8 mouse cellular contexts compared by ENCODE assay signal in genomic region chr2:155629231-155629661, GRCm38 (mm10). TPM values are rescaled to one million over a fixed set of nuclear protein-coding genes. Genes with fewer than 3 reads are reported as not detected.
DNase-seq lines count a peak whose midpoint lies in the region; ATAC-seq and TF ChIP-seq lines count a peak whose summit lies in the region.

No protein-coding gene starts in this region.

- peak overlapping the region; percentile 34 for H3K4me3 ChIP-seq in forebrain, embryonic 14.5 days (ENCODE audit: low read depth, low read length)
- H3K4me3 ChIP-seq in kidney, postnatal 0 days (replicated peaks; ENCODE audit: low read depth, low read length), result peak overlapping the region; percentile 16; the same call in 1 of the 2 replicates

- peak; percentile 62 for ATAC-seq in forebrain, embryonic 14.5 days
- ATAC-seq in kidney, postnatal 0 days (replicated peaks; ENCODE audit: low FRiP score, low read depth), result no peak

- no peak overlapping the region for H3K27ac ChIP-seq in forebrain, embryonic 14.5 days (ENCODE audit: low read depth, low read length)
- no peak overlapping the region for H3K27ac ChIP-seq in kidney, postnatal 0 days

- peaks cover 33% of the 10 kb centered on the region for H3K36me3 ChIP-seq in forebrain, embryonic 14.5 days (ENCODE audit: control insufficient read depth, insufficient read depth, low read length)
- H3K36me3 ChIP-seq in kidney, postnatal 0 days (ENCODE audit: insufficient read depth, low read length), result peaks cover 9% of the 10 kb centered on the region

- peak; percentile 69 to 81 for DNase-seq in left cerebral cortex, adult 18-20 months (ENCODE audit: low spot score in 2 of 2)
- DNase-seq in left cerebral cortex, adult 11 months (ENCODE audit: low spot score), result no peak
- peak; percentile 69 for DNase-seq in cerebellum, adult 11 months
- DNase-seq in forebrain, embryonic 14.5 days (ENCODE audit: low spot score), result peak; percentile 66
- peak; percentile 60 for DNase-seq in kidney, postnatal 0 days (ENCODE audit: low spot score)
- DNase-seq in lung, postnatal 25 days (ENCODE audit: low spot score), result peak; percentile 14
- DNase-seq in right cerebral cortex, postnatal 25 days, result peak; percentile 83
- no peak for DNase-seq in urinary bladder, postnatal 4 days (ENCODE audit: low spot score in 2 of 2)

- H3K9ac ChIP-seq in forebrain, embryonic 14.5 days (ENCODE audit: low read length), result peak overlapping the region; percentile 61
- peak overlapping the region; percentile 47; the same call in 1 of the 2 replicates for H3K9ac ChIP-seq in kidney, postnatal 0 days (ENCODE audit: low read depth, low read length)

- peaks cover 52% of the 10 kb centered on the region for H3K27me3 ChIP-seq in forebrain, embryonic 14.5 days (replicated peaks; ENCODE audit: control insufficient read depth, insufficient read depth, low read length)
- H3K27me3 ChIP-seq in kidney, postnatal 0 days (ENCODE audit: insufficient read depth, low read length), result peaks cover 5% of the 10 kb centered on the region; the same call in 1 of the 2 replicates

- WGBS in forebrain, embryonic 14.5 days, result 1% methylated on average over 35 of the region's 35 CpGs
- 2% methylated on average over 35 of the region's 35 CpGs for WGBS in kidney, postnatal 0 days

- TF ChIP-seq CTCF in kidney, postnatal 0 days (IDR thresholded peaks at IDR 0.05; ENCODE audit: low read depth), result no peak

- peaks cover 4% of the 10 kb centered on the region; the same call in 1 of the 2 replicates for H3K4me1 ChIP-seq in forebrain, embryonic 14.5 days (ENCODE audit: control insufficient read depth, insufficient read depth, low read length)
- peaks cover 8% of the 10 kb centered on the region for H3K4me1 ChIP-seq in kidney, postnatal 0 days (replicated peaks; ENCODE audit: insufficient read depth, low read length)

- no peaks in the 10 kb centered on the region for H3K9me3 ChIP-seq in forebrain, embryonic 14.5 days (replicated peaks; ENCODE audit: control insufficient read depth, low read length)
- H3K9me3 ChIP-seq in kidney, postnatal 0 days (replicated peaks; ENCODE audit: low read length), result no peaks in the 10 kb centered on the region

- H3K4me2 ChIP-seq in forebrain, embryonic 14.5 days (ENCODE audit: low read length), result peak overlapping the region; percentile 75
- peak overlapping the region; percentile 59 for H3K4me2 ChIP-seq in kidney, postnatal 0 days (ENCODE audit: low read length)

RNA-seq across cellular contexts. Expression of gene Myh7b, which starts 18.2 kb away (rescaled TPM):
- 1 to 10 TPM; 5.0 to 6.7 TPM for total RNA-seq in left cerebral cortex, adult 18-20 months (2021)
- 0.08 and 0.35 TPM in 2 replicates for polyA plus RNA-seq in forebrain, embryonic 14.5 days (2014; fragmentation: Nextera tagmentation; extraction: Ambion mirVana)
- polyA plus RNA-seq in kidney, postnatal 0 days (2015; fragmentation: Nextera tagmentation; extraction: Ambion mirVana), result 0.37 and 0.47 TPM in 2 replicates

RNA-seq across cellular contexts. Expression of gene Gss, which starts 36.6 kb away (rescaled TPM):
- 10 to 100 TPM; 13.1 to 14.0 TPM for total RNA-seq in left cerebral cortex, adult 18-20 months (2021)
- 14.6 and 17.0 TPM in 2 replicates for polyA plus RNA-seq in forebrain, embryonic 14.5 days (2014; fragmentation: Nextera tagmentation; extraction: Ambion mirVana)
- polyA plus RNA-seq in kidney, postnatal 0 days (2015; fragmentation: Nextera tagmentation; extraction: Ambion mirVana), result 114 and 129 TPM in 2 replicates

Comparison
In these comparisons a context has a peak if more than half of its experiments do, and no peak if none do; other contexts are left out.
1. DNase-seq: peak in left cerebral cortex, adult 18-20 months (2 of 2), cerebellum, adult 11 months (single experiment), forebrain, embryonic 14.5 days (single experiment), kidney, postnatal 0 days (single experiment), lung, postnatal 25 days (single experiment) and right cerebral cortex, postnatal 25 days (single experiment); none in left cerebral cortex, adult 11 months (single experiment) and urinary bladder, postnatal 4 days (0 of 2).